26 mouse cellular contexts compared by ENCODE assay signal in the genomic region with DNA sequence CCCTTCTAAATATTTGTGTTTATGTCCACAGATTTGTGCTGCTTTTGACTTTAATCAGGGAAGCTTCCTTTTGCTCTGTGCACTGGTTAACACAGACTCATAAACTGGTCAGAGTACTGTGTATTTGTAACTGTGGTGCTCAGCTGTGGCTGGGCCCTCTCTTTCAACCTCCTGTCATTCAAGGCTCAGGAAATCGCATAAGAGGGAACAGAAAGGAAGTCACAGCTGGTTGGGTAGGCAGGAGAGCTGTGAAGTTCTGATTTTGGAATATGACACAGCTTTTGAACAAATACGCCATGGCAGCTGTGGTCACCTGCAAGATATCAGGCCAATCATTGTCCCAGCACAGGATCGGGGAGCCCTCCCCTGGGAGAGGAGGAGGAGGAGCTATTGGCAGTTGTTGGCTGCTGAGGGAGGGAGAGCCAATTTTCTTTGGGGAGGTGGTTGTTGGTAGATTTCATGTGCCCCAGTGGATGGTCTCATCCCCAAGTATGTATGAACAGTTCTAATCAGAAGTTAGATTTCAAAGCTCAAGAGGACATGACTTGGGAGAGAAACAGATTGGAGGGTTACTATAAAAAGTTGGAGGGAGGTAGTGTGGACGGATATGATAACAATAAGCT. TPM values are rescaled to one million over a fixed set of nuclear protein-coding genes. Genes with fewer than 3 reads are reported as not detected.
DNase-seq lines count a peak whose midpoint lies in the region; ATAC-seq lines count a peak whose summit lies in the region.
"Had no signal": no experiment of that assay in that cellular context is flagged by ENCODE, and none has a peak within 500 bp of the region (broad histone marks: within the 10 kb centered on the region; RNA-seq: fewer than 3 reads in every experiment).

No protein-coding gene starts in this region.

- WGBS in macrophage (ENCODE audit: missing documents) = 39% methylated on average over 4 of the region's 4 CpGs
- 81% methylated on average over 4 of the region's 4 CpGs for WGBS in kidney, embryonic 14.5 days

- H3K27ac ChIP-seq in macrophage = peak overlapping the region; percentile 12; the same call in 1 of the 2 replicates
- no peak overlapping the region for H3K27ac ChIP-seq in kidney, embryonic 14.5 days (ENCODE audit: low read depth, low read length)
- H3K27ac ChIP-seq: forebrain, embryonic 12.5 days; hindbrain, embryonic 14.5 days; limb, embryonic 12.5 days; liver, embryonic 15.5 days; lung, embryonic 15.5 days; midbrain, embryonic 10.5 days had no signal

- H3K9me3 ChIP-seq in kidney, embryonic 14.5 days (ENCODE audit: control insufficient read depth, low read length) = no peaks in the 10 kb centered on the region
- H3K9me3 ChIP-seq: forebrain, embryonic 12.5 days; G1E; limb, embryonic 12.5 days; liver, embryonic 15.5 days; lung, embryonic 15.5 days; midbrain, embryonic 10.5 days had no signal

- no peaks in the 10 kb centered on the region for H3K79me2 ChIP-seq in macrophage (ENCODE audit: inconsistent target)

- no peak for ATAC-seq in kidney, embryonic 14.5 days (ENCODE audit: low FRiP score, low TSS enrichment)
- ATAC-seq: intestine, postnatal 0 days had no signal

- no peaks in the 10 kb centered on the region for H3K36me3 ChIP-seq in macrophage (ENCODE audit: inconsistent target)
- no peaks in the 10 kb centered on the region for H3K36me3 ChIP-seq in kidney, embryonic 14.5 days (ENCODE audit: control insufficient read depth, insufficient read depth, low read length)
- H3K36me3 ChIP-seq: forebrain, embryonic 12.5 days; G1E; limb, embryonic 12.5 days; liver, embryonic 15.5 days; lung, embryonic 15.5 days; midbrain, embryonic 10.5 days had no signal

- no peaks in the 10 kb centered on the region for H3K4me1 ChIP-seq in kidney, embryonic 14.5 days (ENCODE audit: control insufficient read depth, insufficient read depth, low read length)
- H3K4me1 ChIP-seq: forebrain, embryonic 12.5 days; lung, embryonic 15.5 days; midbrain, embryonic 10.5 days had no signal

- H3K27me3 ChIP-seq in kidney, embryonic 14.5 days (ENCODE audit: control insufficient read depth, insufficient read depth, low read length) = no peaks in the 10 kb centered on the region
- H3K27me3 ChIP-seq: forebrain, embryonic 12.5 days; limb, embryonic 12.5 days; liver, embryonic 15.5 days; lung, embryonic 15.5 days had no signal

- DNase-seq in heart, adult 11 months = peak; percentile 77
- DNase-seq in heart, postnatal 36 days = no peak
- peak; percentile 85 for DNase-seq in 416B (ENCODE audit: low read depth)
- peak; percentile 46 for DNase-seq in thymus, postnatal 25 days
- no peak for DNase-seq in left cerebral cortex, adult 18-20 months (ENCODE audit: low spot score in 2 of 2)
- DNase-seq: adrenal gland, postnatal 10 days; cerebellum, adult 9-11 months; gastrocnemius, postnatal 10 days; heart, postnatal 4 days; kidney, adult 9 months; kidney, postnatal 14 days; layer of hippocampus, adult 9-11 months; retina, postnatal 1 day; right cerebral cortex, postnatal 14 days had no signal

- intact Hi-C loops in heart, postnatal 36 days (cut with DNase I) = no loop called here

- H3K4me3 ChIP-seq in macrophage (ENCODE audit: inconsistent target) = no peak overlapping the region
- H3K4me3 ChIP-seq in kidney, embryonic 14.5 days (ENCODE audit: low read length) = no peak overlapping the region
- H3K4me3 ChIP-seq: erythroblast, embryonic 14.5 days; forebrain, embryonic 12.5 days; limb, embryonic 12.5 days; liver, embryonic 15.5 days; lung, embryonic 15.5 days; midbrain, embryonic 10.5 days had no signal

- no peak overlapping the region for H3K9ac ChIP-seq in kidney, embryonic 14.5 days (ENCODE audit: low read depth, low read length)
- H3K9ac ChIP-seq: forebrain, embryonic 12.5 days; hindbrain, embryonic 14.5 days; limb, embryonic 12.5 days; liver, embryonic 15.5 days; lung, embryonic 15.5 days had no signal

- no peak overlapping the region for H3K4me2 ChIP-seq in kidney, embryonic 14.5 days (replicated peaks; ENCODE audit: low read depth, low read length)
- H3K4me2 ChIP-seq: forebrain, embryonic 12.5 days; heart, embryonic 11.5 days; hindbrain, embryonic 14.5 days; limb, embryonic 12.5 days; liver, embryonic 15.5 days; lung, embryonic 15.5 days had no signal

RNA-seq across cellular contexts. Expression of a gene that starts 23.2 kb away (rescaled TPM):
- 100 to 1,000 TPM; 753 to 767 TPM for total RNA-seq in heart, postnatal 36 days (2021)
- 100 to 1,000 TPM in 25 of 26 experiments, 10 to 100 TPM in 1; 99.9 to 715 (median 297) TPM for total RNA-seq in macrophage (2018; cell fraction: chromatin; rRNA removed)
- 1,000 to 10,000 TPM; 2,781 to 4,191 (median 3,475) TPM for total RNA-seq in macrophage (2018; cell fraction: cytosol; rRNA removed)
- total RNA-seq in macrophage (2018; cell fraction: nucleus; rRNA removed) = 1,000 to 10,000 TPM in 24 of 26 experiments, 100 to 1,000 TPM in 2; 559 to 2,630 (median 1,649) TPM
- polyA plus RNA-seq in macrophage (2018) = 3,192 to 6,999 TPM (median 6,128 TPM) in 3 replicates
- 796 and 844 TPM in 2 replicates for polyA plus RNA-seq in kidney, embryonic 14.5 days (2014; fragmentation: Nextera tagmentation; extraction: Ambion mirVana)
- total RNA-seq in left cerebral cortex, adult 18-20 months (2021) = 100 to 1,000 TPM; 780 to 834 TPM

Comparison
In these comparisons a context has a peak if more than half of its experiments do, and no peak if none do; other contexts are left out.
1. DNase-seq: peak in heart, adult 11 months (single experiment), 416B (single experiment) and thymus, postnatal 25 days (single experiment); none in heart, postnatal 36 days (0 of 2) and left cerebral cortex, adult 18-20 months (0 of 2).